Mouse (Mus musculus) liver, embryonic 14.5 days (tissue): Measurements from ENCODE around the gene Msi2. TPM values are rescaled to one million over a fixed set of nuclear protein-coding genes. Genes with fewer than 3 reads are reported as not detected.

ENCODE experiments used
- ATAC-seq: fragments of 200-750 bp; cut with Nextera tagmentation; 2 replicates; pipeline ENCODE4 v1.8.0; 2017; ENCODE audit warnings: moderate number of reproducible peaks, mild to moderate bottlenecking, moderate library complexity; ENCODE audit not compliant: insufficient read depth
- DNase-seq, 3 experiments: peaks; one replicate each; pipeline ENCODE4 v3.0.0-alpha.2; 2012 to 2013; ENCODE audit warnings: low read depth in 3 of 3, low spot score in 3 of 3
- H3K27ac ChIP-seq: fragments of 300-500 bp; sonication (generic); 2 replicates; pipeline ENCODE4 v1.5.1; 2014; ENCODE audit warnings: moderate library complexity, mild to moderate bottlenecking, control low read depth, inconsistent platforms
- H3K27me3 ChIP-seq: fragments of 300-500 bp; sonication (generic); 2 replicates; pipeline ENCODE4 v1.6.1; 2014; ENCODE audit warnings: mild to moderate bottlenecking, low read length, moderate library complexity; ENCODE audit not compliant: control insufficient read depth, insufficient read depth
- H3K36me3 ChIP-seq: fragments of 300-500 bp; sonication (generic); replicated peaks from 2 replicates; pipeline ENCODE4 v1.6.1; 2014; ENCODE audit warnings: low read depth; ENCODE audit not compliant: control insufficient read depth, insufficient read depth
- H3K4me1 ChIP-seq, 2 experiments: fragments of 200-500 bp in 1 of 2; fragments of 300-500 bp in 1 of 2; sonication (generic) in 1 of 2; replicated peaks; 2 replicates each; pipeline ENCODE4 v1.6.1; 2012 to 2014; ENCODE audit warnings: antibody characterized with exemption in 1 of 2, inconsistent platforms in 1 of 2, low read length in 1 of 2; ENCODE audit not compliant: control insufficient read depth in 2 of 2, insufficient read depth in 2 of 2
- H3K4me2 ChIP-seq: fragments of 300-500 bp; sonication (generic); 2 replicates; pipeline ENCODE4 v1.6.1; 2014; ENCODE audit warnings: low read depth, mild to moderate bottlenecking, control low read depth, moderate library complexity
- H3K4me3 ChIP-seq, 2 experiments: fragments of 200-500 bp in 1 of 2; fragments of 300-500 bp in 1 of 2; sonication (generic) in 1 of 2; 2 replicates each; pipeline ENCODE4 v1.5.1; 2012 to 2014; ENCODE audit warnings: low read depth in 2 of 2, low read length in 2 of 2, mild to moderate bottlenecking in 2 of 2, control low read depth in 1 of 2, inconsistent platforms in 1 of 2, moderate library complexity in 1 of 2; ENCODE audit not compliant: insufficient read depth in 1 of 2
- H3K9ac ChIP-seq: fragments of 300-500 bp; sonication (generic); replicated peaks from 2 replicates; pipeline ENCODE4 v1.6.1; 2014; ENCODE audit warnings: mild to moderate bottlenecking, control low read depth, moderate library complexity
- H3K9me3 ChIP-seq: fragments of 300-500 bp; sonication (generic); 2 replicates; pipeline ENCODE4 v1.6.1; 2016; ENCODE audit warnings: low read length, mixed read lengths; ENCODE audit not compliant: control insufficient read depth
- CTCF ChIP-seq: IDR thresholded peaks from 2 replicates; pipeline ENCODE4 v1.5.1; 2016; ENCODE audit warnings: antibody characterized with exemption, low read depth, control low read depth
- EP300 ChIP-seq: IDR thresholded peaks from 2 replicates; pipeline ENCODE4 v1.6.1; 2016; ENCODE audit warnings: antibody characterized with exemption, low read depth
- WGBS: fragments of 180-500 bp; shearing (Covaris S2); extraction: QIAGEN DNeasy Blood & Tissue Kit; methylation state at CpG from one replicate; pipeline ENCODE4 v1.1.7; 2014; ENCODE audit not compliant: insufficient replicate concordance; 5-methylcytosine and 5-hydroxymethylcytosine counted together
- polyA plus RNA-seq, 2 experiments: library from polyadenylated mRNA; depleted of rRNA in 1 of 2; stranded (reverse) in 1 of 2; unstranded in 1 of 2; fragments of >200 nt; fragmentation: Nextera tagmentation in 1 of 2; extraction: Ambion mirVana in 1 of 2; gene quantifications; 2 replicates each; pipeline versions ENCODE4 v1.2.1 to v1.2.3; 2012 to 2014

Msi2 gene
- polyA plus RNA-seq, 2 experiments, result 2.1 to 6.2 TPM

DNA sequence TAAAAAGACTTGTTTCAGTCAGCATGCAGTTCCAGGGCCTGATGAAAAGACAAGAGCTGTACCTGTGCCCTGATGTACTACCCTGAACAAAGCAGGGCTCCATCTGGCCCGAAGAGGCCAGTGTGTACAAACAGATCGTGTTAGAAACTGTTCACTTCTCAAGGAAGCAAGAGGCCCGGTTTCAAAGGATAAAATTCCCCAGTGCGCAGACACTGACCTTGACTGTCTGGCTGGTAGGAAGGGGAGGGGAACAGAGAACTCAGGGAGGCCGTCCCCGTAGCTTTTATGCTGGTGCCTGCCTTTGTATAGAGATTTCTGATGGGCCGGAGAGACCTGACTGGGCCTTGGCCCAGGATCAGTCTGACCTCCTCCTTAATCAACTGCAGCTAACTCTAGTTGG, 316.0 kb downstream of the Msi2 start:
- no peak for TF ChIP-seq CTCF
- no peak for TF ChIP-seq EP300
- DNase-seq, result no peak
- H3K36me3 ChIP-seq, result no peaks in the 10 kb centered on the region
- H3K9me3 ChIP-seq, result no peaks in the 10 kb centered on the region
- no peaks in the 10 kb centered on the region for H3K27me3 ChIP-seq
- no peak overlapping the region for H3K9ac ChIP-seq
- H3K4me2 ChIP-seq, result no peak overlapping the region
- no peak for ATAC-seq
- WGBS, result 68% methylated on average over 7 of the region's 7 CpGs
- H3K27ac ChIP-seq, result no peak overlapping the region
- no peak overlapping the region for H3K4me3 ChIP-seq
- H3K4me1 ChIP-seq, result peaks cover 0 to 2% of the 10 kb centered on the region in 2 experiments; a peak in 2 of 4 replicates

DNA sequence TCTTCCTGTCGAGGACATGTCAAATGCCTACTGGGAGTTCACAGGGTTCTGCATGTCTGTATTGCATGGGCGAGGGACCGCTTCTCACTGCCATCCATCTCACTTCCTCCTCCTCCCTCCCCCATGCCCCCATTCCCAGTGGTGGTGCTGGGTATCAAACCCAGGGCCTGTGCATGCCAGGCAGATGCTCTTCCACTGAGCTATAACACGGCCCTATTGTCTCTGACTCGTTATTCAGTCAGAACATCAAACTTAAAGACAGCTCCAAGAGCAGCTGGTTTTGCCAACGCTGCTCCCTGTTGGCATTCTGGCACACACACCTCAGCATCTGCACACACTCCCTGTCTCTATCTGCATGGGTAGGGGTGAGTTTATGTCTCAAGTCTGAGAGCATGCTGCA, 317.0 kb downstream of the Msi2 start:
- H3K36me3 ChIP-seq, result no peaks in the 10 kb centered on the region
- DNase-seq (no peak), ATAC-seq (no peak)
- no peak for TF ChIP-seq CTCF
- TF ChIP-seq EP300, result no peak
- no peaks in the 10 kb centered on the region for H3K27me3 ChIP-seq
- no peak overlapping the region for H3K4me3 ChIP-seq
- H3K9me3 ChIP-seq, result no peaks in the 10 kb centered on the region
- WGBS, result 68% methylated on average over 6 of the region's 6 CpGs
- H3K4me2 ChIP-seq, result no peak overlapping the region
- no peak overlapping the region for H3K9ac ChIP-seq
- no peak overlapping the region for H3K27ac ChIP-seq
- peaks cover 0 to 2% of the 10 kb centered on the region in 2 experiments; a peak in 2 of 4 replicates for H3K4me1 ChIP-seq

GRCm38 (mm10) chr11:88400926-88401325, 317.4 kb downstream of the Msi2 start:
- no peaks in the 10 kb centered on the region for H3K27me3 ChIP-seq
- H3K4me3 ChIP-seq, result no peak overlapping the region
- H3K9me3 ChIP-seq, result no peaks in the 10 kb centered on the region
- H3K9ac ChIP-seq, result no peak overlapping the region
- H3K36me3 ChIP-seq, result no peaks in the 10 kb centered on the region
- H3K4me2 ChIP-seq, result no peak overlapping the region
- DNase-seq, result no peak
- no peak overlapping the region for H3K27ac ChIP-seq
- H3K4me1 ChIP-seq, result peaks cover 0 to 2% of the 10 kb centered on the region in 2 experiments; a peak in 2 of 4 replicates
- TF ChIP-seq CTCF (no peak), EP300 (no peak)
- ATAC-seq, result no peak
- 75% methylated on average over 10 of the region's 10 CpGs for WGBS

DNA sequence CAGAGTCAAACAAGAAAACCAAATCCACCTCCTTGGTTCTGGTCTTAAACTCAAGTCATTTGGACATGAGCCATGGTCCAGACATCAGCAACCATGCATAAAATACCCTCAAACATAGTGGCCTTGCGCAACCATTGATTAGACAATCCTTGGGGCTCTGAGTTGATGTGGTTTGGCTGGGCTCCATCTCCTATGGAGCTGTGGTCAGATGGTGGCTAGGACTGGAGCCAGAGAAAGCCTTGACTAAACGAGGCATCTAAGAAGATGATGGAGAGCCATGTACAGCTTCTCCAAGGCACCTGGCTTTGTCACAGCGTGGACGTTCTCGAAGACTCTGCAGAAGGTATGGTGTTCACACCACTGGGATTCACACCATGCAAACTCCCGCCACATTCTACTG, 318.1 kb downstream of the Msi2 start:
- H3K4me1 ChIP-seq, result peaks cover 0 to 2% of the 10 kb centered on the region in 2 experiments; a peak in 2 of 4 replicates
- H3K4me3 ChIP-seq, result no peak overlapping the region
- no peak for DNase-seq
- H3K36me3 ChIP-seq, result no peaks in the 10 kb centered on the region
- no peak overlapping the region for H3K4me2 ChIP-seq
- no peaks in the 10 kb centered on the region for H3K27me3 ChIP-seq
- no peak overlapping the region for H3K9ac ChIP-seq
- no peak for ATAC-seq
- TF ChIP-seq EP300, result no peak
- no peak for TF ChIP-seq CTCF
- 78% methylated on average over 6 of the region's 6 CpGs for WGBS
- H3K27ac ChIP-seq, result no peak overlapping the region
- H3K9me3 ChIP-seq, result no peaks in the 10 kb centered on the region

GRCm38 (mm10) chr11:88399431-88399830, 318.9 kb downstream of the Msi2 start:
- no peaks in the 10 kb centered on the region for H3K9me3 ChIP-seq
- no peak overlapping the region for H3K4me3 ChIP-seq
- no peaks in the 10 kb centered on the region for H3K36me3 ChIP-seq
- no peaks in the 10 kb centered on the region for H3K27me3 ChIP-seq
- WGBS, result 74% methylated on average over 5 of the region's 5 CpGs
- TF ChIP-seq EP300 (no peak), CTCF (no peak)
- peaks cover 0 to 2% of the 10 kb centered on the region in 2 experiments; a peak in 2 of 4 replicates for H3K4me1 ChIP-seq
- DNase-seq (no peak), ATAC-seq (no peak)
- H3K27ac ChIP-seq, result no peak overlapping the region
- no peak overlapping the region for H3K4me2 ChIP-seq
- no peak overlapping the region for H3K9ac ChIP-seq
